Mouse (Mus musculus): Measurements from ENCODE around the gene Carmil2.

GRCm38 (mm10) chr8:105689256-105689982 lies 3.3 kb downstream of the Carmil2 start:
- TF ChIP-seq CTCF (IDR thresholded peaks at IDR 0.05; ENCODE audit: borderline replicate concordance, control insufficient read depth, extremely low read depth, insufficient read depth, low read length, poor library complexity) (no peak), POLR2A (IDR thresholded peaks at IDR 0.05; ENCODE audit: control insufficient read depth, extremely low read depth, insufficient read depth, low read length, poor library complexity) (no peak)
